Mouse (Mus musculus): ENCODE measurements around the gene Bnip2.

DNA sequence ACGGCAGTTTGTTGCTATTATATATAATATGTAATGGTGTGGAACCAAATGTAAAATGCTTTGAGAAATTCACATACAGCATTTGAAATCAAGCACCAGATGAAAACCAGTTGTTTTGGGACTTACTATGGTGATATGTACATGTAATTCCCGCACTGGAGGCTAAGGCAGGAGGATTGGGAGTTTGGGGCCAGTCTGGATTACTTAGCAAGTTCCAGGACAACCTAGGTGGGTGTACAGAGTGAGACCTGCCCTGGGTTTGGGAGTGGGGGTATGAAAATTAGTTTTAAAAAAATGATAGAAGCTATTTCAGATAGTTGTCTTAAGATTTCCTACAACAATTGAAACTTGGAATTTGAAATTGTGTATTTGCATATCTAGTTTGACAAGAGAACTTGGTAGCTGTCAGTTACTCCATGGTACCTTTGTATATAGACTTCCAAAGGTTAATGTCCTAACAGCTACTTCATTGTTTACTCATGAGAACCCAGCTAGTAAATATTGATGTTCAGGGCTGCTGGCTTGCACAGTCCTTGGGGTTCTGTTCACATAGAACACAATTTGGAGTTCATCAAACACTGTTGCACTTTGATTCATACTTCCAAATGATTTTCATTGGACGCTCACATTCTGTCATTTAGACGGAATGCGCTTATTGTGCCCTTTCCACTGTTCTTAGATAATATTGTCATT is 21.7 kb downstream of the Bnip2 start:
- TF ChIP-seq CTCF (IDR thresholded peaks at IDR 0.05; ENCODE audit: insufficient read depth, low read length) (no peak), POLR2A (IDR thresholded peaks at IDR 0.05; ENCODE audit: borderline replicate concordance, extremely low read depth, low read depth, low read length) (no peak)

Data from lung, adult 2 months (tissue).